Mouse (Mus musculus) hindbrain, embryonic 11.5 days (tissue): ENCODE results near the gene Sesn2. TPM values are rescaled to one million over a fixed set of nuclear protein-coding genes. Genes with fewer than 3 reads are reported as not detected.
"Not testable (repeated sequence)": the region's sequence is repeated elsewhere in the genome, so short reads cannot be mapped to it uniquely, and the experiment has no call there.

Experiments used
- ATAC-seq: fragments of 200-750 bp; cut with Nextera tagmentation; 2 replicates; pipeline ENCODE4 v1.8.0; 2017; ENCODE audit warnings: mild to moderate bottlenecking, moderate TSS enrichment, moderate library complexity; ENCODE audit not compliant: low FRiP score
- DNase-seq: peaks from one replicate; pipeline ENCODE4 v3.0.0-alpha.2; 2015; ENCODE audit warnings: low spot score
- H3K27ac ChIP-seq: fragments of 300-500 bp; sonication (generic); 2 replicates; pipeline ENCODE4 v1.5.1; 2014; ENCODE audit warnings: mild to moderate bottlenecking, low read depth, low read length
- H3K27me3 ChIP-seq: fragments of 300-500 bp; sonication (generic); 2 replicates; pipeline ENCODE4 v1.6.1; 2014; ENCODE audit warnings: mild to moderate bottlenecking, low read length, moderate library complexity, mixed read lengths; ENCODE audit not compliant: control insufficient read depth, insufficient read depth
- H3K36me3 ChIP-seq: fragments of 300-500 bp; sonication (generic); 2 replicates; pipeline ENCODE4 v1.6.1; 2014; ENCODE audit warnings: mild to moderate bottlenecking, low read length, moderate library complexity, mixed read lengths; ENCODE audit not compliant: control insufficient read depth, insufficient read depth
- H3K4me1 ChIP-seq: fragments of 300-500 bp; sonication (generic); replicated peaks from 2 replicates; pipeline ENCODE4 v1.6.1; 2014; ENCODE audit warnings: low read length, mixed read lengths; ENCODE audit not compliant: control insufficient read depth, insufficient read depth
- H3K4me2 ChIP-seq: fragments of 300-500 bp; sonication (generic); replicated peaks from 2 replicates; pipeline ENCODE4 v1.6.1; 2014; ENCODE audit warnings: mild to moderate bottlenecking, low read depth, low read length
- H3K4me3 ChIP-seq: fragments of 300-500 bp; sonication (generic); 2 replicates; pipeline ENCODE4 v1.5.1; 2014; ENCODE audit warnings: low read depth, low read length
- H3K9ac ChIP-seq: fragments of 300-500 bp; sonication (generic); 2 replicates; pipeline ENCODE4 v1.6.1; 2014; ENCODE audit warnings: low read depth, low read length
- H3K9me3 ChIP-seq: fragments of 300-500 bp; sonication (generic); 2 replicates; pipeline ENCODE4 v1.6.1; 2016; ENCODE audit warnings: low read length; ENCODE audit not compliant: control insufficient read depth
- WGBS: fragments of 180-500 bp; shearing (Covaris S2); extraction: QIAGEN DNeasy Blood & Tissue Kit; methylation state at CpG from one replicate; pipeline ENCODE4 v1.1.7; 2014; 5-methylcytosine and 5-hydroxymethylcytosine counted together
- polyA plus RNA-seq: library from polyadenylated mRNA; unstranded; fragments of >200 nt; fragmentation: Nextera tagmentation; extraction: Ambion mirVana; gene quantifications from 2 replicates; pipeline ENCODE4 v1.2.1, GENCODE M21; 2014

Gene Sesn2
- 5.8 and 7.4 TPM in 2 replicates for polyA plus RNA-seq

DNA sequence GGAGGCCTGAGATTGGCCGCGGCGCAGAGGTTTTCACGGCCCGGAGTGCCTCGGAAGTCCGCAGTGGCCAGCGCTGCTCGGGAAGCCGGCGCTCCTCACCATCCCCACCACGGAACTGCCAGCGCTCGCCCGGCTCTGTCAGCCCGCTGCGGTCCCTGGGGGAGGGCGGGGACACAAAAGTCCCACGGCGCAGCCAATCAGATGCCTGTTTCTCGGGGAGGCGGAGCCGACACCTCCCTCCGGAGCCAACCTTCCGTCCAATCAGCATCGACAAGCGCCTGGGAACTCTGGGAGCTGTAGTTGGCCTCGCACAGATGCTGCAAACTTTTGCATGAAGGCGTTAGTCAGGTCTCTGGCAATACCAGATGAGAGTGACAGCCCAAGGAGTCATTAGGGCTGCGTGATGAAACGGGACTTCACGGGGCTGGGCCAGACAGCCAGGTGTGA is at the start of gene Sesn2:
TSS of gene Sesn2 (minus strand) at position 150 of the 447 bp plus-strand sequence.
- DNase-seq (peak; percentile 97), ATAC-seq (peak; percentile 94)
- Histone ChIP-seq H3K4me2 (peak within 1 kb of the TSS; percentile 66), H3K9me3 (no peaks in the 10 kb centered on the region), H3K4me3 (peak within 1 kb of the TSS; percentile 77), H3K36me3 (no peaks in the 10 kb centered on the region), H3K27me3 (no peaks in the 10 kb centered on the region), H3K27ac (peak within 1 kb of the TSS; percentile 66), H3K9ac (peak within 1 kb of the TSS; percentile 58), H3K4me1 (peaks cover 5% of the 10 kb centered on the region; the same call in 1 of the 2 replicates)
- WGBS: under 1% methylated on average over 32 of the region's 32 CpGs

- 90% methylated on average over 7 of the region's 7 CpGs for WGBS
- H3K9ac ChIP-seq, H3K27ac ChIP-seq, H3K4me1 ChIP-seq, H3K4me3 ChIP-seq, H3K9me3 ChIP-seq, H3K4me2 ChIP-seq, H3K27me3 ChIP-seq, DNase-seq, H3K36me3 ChIP-seq, ATAC-seq: not testable (repeated sequence)
Observed at GRCm38 (mm10) chr4:132555550-132555949, 45.2 kb upstream of the Sesn2 start.

DNA sequence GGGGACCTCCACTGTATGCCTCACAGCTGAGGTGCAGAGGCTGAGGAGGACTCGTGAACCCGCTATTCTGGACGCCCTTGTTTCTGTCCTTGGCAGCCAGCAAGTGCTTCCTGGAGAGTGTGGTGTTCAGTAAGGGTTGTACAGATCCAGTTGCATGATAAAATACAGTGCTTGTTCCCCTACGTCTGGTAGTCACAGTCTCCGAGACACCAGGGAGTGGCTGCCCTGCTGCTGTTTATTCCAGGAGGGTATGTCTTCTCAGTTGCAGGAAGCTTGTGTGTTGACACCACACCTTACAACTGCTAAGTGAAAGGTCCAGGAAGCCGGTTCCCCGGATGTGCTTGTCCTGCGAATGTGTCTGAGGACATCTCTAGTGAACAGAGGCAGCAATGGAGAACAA is 44.4 kb upstream of the Sesn2 start:
- Histone ChIP-seq H3K36me3 (peaks cover 12% of the 10 kb centered on the region; the same call in 1 of the 2 replicates), H3K9ac (no peak overlapping the region), H3K9me3 (no peaks in the 10 kb centered on the region), H3K27me3 (no peaks in the 10 kb centered on the region), H3K4me1 (no peaks in the 10 kb centered on the region), H3K4me3 (no peak overlapping the region), H3K27ac (no peak overlapping the region), H3K4me2 (no peak overlapping the region)
- DNase-seq (no peak), ATAC-seq (no peak)
- 86% methylated on average over 8 of the region's 8 CpGs for WGBS

- Histone ChIP-seq H3K27ac (no peak overlapping the region), H3K4me2 (no peak overlapping the region), H3K4me1 (no peaks in the 10 kb centered on the region), H3K36me3 (peaks cover 12% of the 10 kb centered on the region; the same call in 1 of the 2 replicates), H3K4me3 (no peak overlapping the region), H3K9me3 (no peaks in the 10 kb centered on the region), H3K27me3 (no peaks in the 10 kb centered on the region), H3K9ac (no peak overlapping the region)
- ATAC-seq (no peak), DNase-seq (no peak)
- 83% methylated on average over 5 of the region's 5 CpGs for WGBS
Observed at GRCm38 (mm10) chr4:132554221-132554620, 43.9 kb upstream of the Sesn2 start.

DNA sequence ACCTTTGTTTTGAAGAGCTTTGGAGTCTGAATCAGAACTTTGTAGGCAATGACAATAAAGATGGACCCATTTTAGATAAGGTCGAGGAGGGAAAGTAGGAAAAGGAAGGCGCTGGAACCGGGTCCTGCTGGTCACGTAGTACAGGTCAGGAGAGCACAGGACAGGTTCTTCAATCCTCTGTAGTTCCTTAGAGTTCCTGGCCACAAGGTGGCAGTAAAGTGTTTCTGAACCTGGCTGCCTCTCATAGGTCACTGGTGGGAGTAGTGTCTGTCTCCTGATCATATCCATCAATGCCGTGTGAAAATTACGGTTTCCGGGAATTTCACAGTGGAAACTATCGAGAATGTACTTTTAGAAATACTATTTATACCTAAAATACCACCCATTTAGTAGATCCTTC is 35.5 kb upstream of the Sesn2 start:
- Histone ChIP-seq H3K9ac (no peak overlapping the region), H3K9me3 (no peaks in the 10 kb centered on the region), H3K36me3 (peaks cover 20% of the 10 kb centered on the region; the same call in 1 of the 2 replicates), H3K27me3 (no peaks in the 10 kb centered on the region), H3K4me1 (no peaks in the 10 kb centered on the region), H3K27ac (no peak overlapping the region), H3K4me2 (no peak overlapping the region), H3K4me3 (no peak overlapping the region)
- ATAC-seq (no peak), DNase-seq (peak; percentile 79)
- WGBS: 52% methylated on average over 8 of the region's 8 CpGs

DNA sequence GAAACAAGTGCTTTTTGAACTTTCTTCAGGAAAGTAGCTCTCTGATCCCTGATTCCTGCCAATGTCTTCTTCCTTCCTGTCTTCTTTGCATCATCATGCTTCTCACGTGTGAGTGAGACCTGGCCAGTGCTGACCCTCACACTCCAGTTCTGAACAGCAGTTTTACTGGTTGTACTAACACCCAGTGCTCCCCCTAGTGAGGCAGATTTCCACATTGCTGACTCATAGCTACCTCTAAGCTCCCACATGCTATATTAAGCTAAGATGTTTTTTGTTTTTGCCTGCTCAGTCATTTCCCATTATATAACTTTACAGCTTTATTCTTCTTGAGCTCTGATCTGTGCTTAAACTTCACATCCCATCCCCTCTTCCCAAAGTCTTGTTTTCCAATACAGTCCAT is 32.4 kb upstream of the Sesn2 start:
- Histone ChIP-seq H3K9ac (no peak overlapping the region), H3K4me2 (no peak overlapping the region), H3K27ac (no peak overlapping the region), H3K4me3 (no peak overlapping the region), H3K27me3 (no peaks in the 10 kb centered on the region), H3K9me3 (no peaks in the 10 kb centered on the region), H3K4me1 (no peaks in the 10 kb centered on the region), H3K36me3 (peaks cover 10% of the 10 kb centered on the region; the same call in 1 of the 2 replicates)
- no peak for ATAC-seq
- DNase-seq: no peak
- WGBS: 68% methylated on average over 1 of the region's 1 CpGs

GRCm38 (mm10) chr4:132541413-132541812 is 31.1 kb upstream of the Sesn2 start:
- no peak overlapping the region for H3K4me3 ChIP-seq
- no peak overlapping the region for H3K4me2 ChIP-seq
- peaks cover 9% of the 10 kb centered on the region; the same call in 1 of the 2 replicates for H3K36me3 ChIP-seq
- H3K27me3 ChIP-seq: no peaks in the 10 kb centered on the region
- WGBS: 89% methylated on average over 4 of the region's 4 CpGs
- ATAC-seq (no peak), DNase-seq (no peak)
- H3K9ac ChIP-seq: no peak overlapping the region
- H3K9me3 ChIP-seq: no peaks in the 10 kb centered on the region
- H3K27ac ChIP-seq: no peak overlapping the region
- no peaks in the 10 kb centered on the region; the same call in 1 of the 2 replicates for H3K4me1 ChIP-seq

- 94% methylated on average over 5 of the region's 5 CpGs for WGBS
- H3K9me3 ChIP-seq: no peaks in the 10 kb centered on the region
- DNase-seq: no peak
- H3K4me3 ChIP-seq: no peak overlapping the region
- no peak overlapping the region for H3K9ac ChIP-seq
- no peak overlapping the region for H3K27ac ChIP-seq
- ATAC-seq: no peak
- H3K4me2 ChIP-seq: no peak overlapping the region
- H3K36me3 ChIP-seq: peaks cover 8% of the 10 kb centered on the region; the same call in 1 of the 2 replicates
- no peaks in the 10 kb centered on the region for H3K27me3 ChIP-seq
- peaks cover 3% of the 10 kb centered on the region; the same call in 1 of the 2 replicates for H3K4me1 ChIP-seq
Observed at GRCm38 (mm10) chr4:132539481-132539880, 29.2 kb upstream of the Sesn2 start.

GRCm38 (mm10) chr4:132535406-132536121 is 25.3 kb upstream of the Sesn2 start, which contains the start of gene Dnajc8:
Gene Dnajc8 (plus strand): TSS chr4:132535550.
- Histone ChIP-seq H3K4me3 (peak within 1 kb of the TSS; percentile 100), H3K27ac (peak within 1 kb of the TSS; percentile 79), H3K27me3 (no peaks in the 10 kb centered on the region), H3K4me2 (peak within 1 kb of the TSS; percentile 83), H3K9me3 (no peaks in the 10 kb centered on the region), H3K9ac (peak within 1 kb of the TSS; percentile 92), H3K4me1 (peaks cover 3% of the 10 kb centered on the region; the same call in 1 of the 2 replicates), H3K36me3 (no peaks in the 10 kb centered on the region; the same call in 1 of the 2 replicates)
- ATAC-seq: peak; percentile 75
- DNase-seq: peak; percentile 97
- WGBS: under 1% methylated on average over 60 of the region's 60 CpGs
